In the genomic region with DNA sequence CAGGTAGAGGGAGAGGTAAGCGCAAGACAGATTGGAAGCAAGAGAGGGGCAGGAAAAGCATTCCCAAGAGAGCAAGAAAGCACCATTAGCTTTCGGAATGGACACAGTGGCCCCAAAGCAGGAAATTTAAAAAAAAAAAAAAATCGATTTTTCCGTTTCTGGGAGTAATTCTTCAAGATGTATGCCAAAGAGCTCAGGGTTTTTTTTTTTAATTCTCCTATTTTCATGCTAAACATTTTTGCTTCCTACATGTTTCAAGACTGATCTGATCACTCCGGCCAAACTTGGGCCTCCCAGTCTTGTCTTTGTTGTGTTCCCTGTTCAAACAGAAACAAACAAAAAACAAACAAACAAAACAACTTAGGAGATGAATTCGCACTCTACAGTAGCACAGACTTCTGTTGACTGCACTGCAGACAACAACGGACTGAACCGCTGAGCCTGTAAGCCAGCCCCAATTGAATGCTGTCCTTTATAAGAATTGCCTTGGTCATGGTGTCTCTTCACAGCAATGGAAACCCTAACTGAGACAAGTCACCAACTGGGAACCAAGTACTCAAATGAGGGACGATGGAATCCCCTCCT, we compare ENCODE assay signal across 8 mouse cellular contexts. TPM values are rescaled to one million over a fixed set of nuclear protein-coding genes. Genes with fewer than 3 reads are reported as not detected.
A peak's percentile ranks its signal among the peaks of the same experiment; 100 is the strongest.
DNase-seq lines count a peak whose midpoint lies in the region; ATAC-seq and TF ChIP-seq lines count a peak whose summit lies in the region.

No protein-coding gene starts in this region.

- no peak for ATAC-seq in megakaryocyte, adult 5-6 weeks (ENCODE audit: poor library complexity, severe bottlenecking)
- no peak for ATAC-seq in limb, embryonic 11.5 days (ENCODE audit: insufficient number of reproducible peaks, low FRiP score, low TSS enrichment, low read depth)

- WGBS in limb, embryonic 11.5 days: 52% methylated on average over 9 of the region's 9 CpGs
- WGBS in small intestine, adult 2 months: 17% methylated on average over 9 of the region's 9 CpGs

- H3K27me3 ChIP-seq in megakaryocyte, embryonic 14.5 days (replicated peaks): no peaks in the 10 kb centered on the region
- no peaks in the 10 kb centered on the region for H3K27me3 ChIP-seq in limb, embryonic 11.5 days (ENCODE audit: control insufficient read depth, insufficient read depth, low read length)
- no peaks in the 10 kb centered on the region for H3K27me3 ChIP-seq in small intestine, adult 2 months (ENCODE audit: control insufficient read depth, insufficient read depth, low read length)

- H3K4me3 ChIP-seq in megakaryocyte, embryonic 14.5 days (replicated peaks): peak overlapping the region; percentile 100
- H3K4me3 ChIP-seq in embryonic fibroblast, embryonic 13.5 days (ENCODE audit: insufficient read depth, low read length): peak overlapping the region; percentile 80
- peak overlapping the region; percentile 85 for H3K4me3 ChIP-seq in limb, embryonic 11.5 days (ENCODE audit: low read depth, low read length)
- peak overlapping the region; percentile 72 for H3K4me3 ChIP-seq in small intestine, adult 2 months (ENCODE audit: low read depth, low read length)

- peaks cover 28% of the 10 kb centered on the region for H3K4me1 ChIP-seq in megakaryocyte, embryonic 14.5 days
- no peaks in the 10 kb centered on the region for H3K4me1 ChIP-seq in embryonic fibroblast, embryonic 13.5 days (ENCODE audit: control insufficient read depth, insufficient read depth, low read length)
- peaks cover 2% of the 10 kb centered on the region; the same call in 1 of the 2 replicates for H3K4me1 ChIP-seq in limb, embryonic 11.5 days (ENCODE audit: control insufficient read depth, insufficient read depth, low read length)
- H3K4me1 ChIP-seq in small intestine, adult 2 months (ENCODE audit: control insufficient read depth, insufficient read depth, insufficient read length, low read length): peaks cover 15% of the 10 kb centered on the region; the same call in 1 of the 2 replicates

- peak overlapping the region; percentile 56 for H3K4me2 ChIP-seq in limb, embryonic 11.5 days (ENCODE audit: low read depth, severe bottlenecking)

- peak overlapping the region; percentile 67 for H3K9ac ChIP-seq in limb, embryonic 11.5 days (ENCODE audit: low read length)

- TF ChIP-seq POLR2A in embryonic fibroblast, embryonic 13.5 days (IDR thresholded peaks at IDR 0.05; ENCODE audit: low read depth, low read length): no peak
- no peak for TF ChIP-seq POLR2A in small intestine, adult 2 months (IDR thresholded peaks at IDR 0.05; ENCODE audit: low read depth, low read length)

- peak overlapping the region; percentile 32 for H3K27ac ChIP-seq in embryonic fibroblast, embryonic 13.5 days (ENCODE audit: insufficient read depth, low read length)
- H3K27ac ChIP-seq in limb, embryonic 11.5 days (replicated peaks; ENCODE audit: low read depth, low read length): no peak overlapping the region
- H3K27ac ChIP-seq in small intestine, adult 2 months (ENCODE audit: insufficient read depth, low read depth, low read length): peak overlapping the region; percentile 97

- H3K9me3 ChIP-seq in megakaryocyte, embryonic 14.5 days: peaks cover 7% of the 10 kb centered on the region
- H3K9me3 ChIP-seq in limb, embryonic 11.5 days (ENCODE audit: control insufficient read depth, low read length): no peaks in the 10 kb centered on the region

- peaks cover 57% of the 10 kb centered on the region for H3K36me3 ChIP-seq in megakaryocyte, embryonic 14.5 days (replicated peaks; ENCODE audit: low read length)
- H3K36me3 ChIP-seq in limb, embryonic 11.5 days (ENCODE audit: control insufficient read depth, insufficient read depth, low read length): no peaks in the 10 kb centered on the region
- peaks cover 14% of the 10 kb centered on the region for H3K36me3 ChIP-seq in small intestine, adult 2 months (ENCODE audit: control insufficient read depth, insufficient read depth, low read length)

- no peak for TF ChIP-seq CTCF in embryonic fibroblast, embryonic 13.5 days (IDR thresholded peaks at IDR 0.05; ENCODE audit: borderline replicate concordance, insufficient read depth, low read length)
- TF ChIP-seq CTCF in small intestine, adult 2 months (IDR thresholded peaks at IDR 0.05; ENCODE audit: extremely low read depth, insufficient read length, insufficient replicate concordance, low read depth, low read length): no peak

- intact Hi-C loops in gastrocnemius, postnatal 14 days (cut with DNase I; ENCODE audit: low total_unique reads): no loop called here

- no peak for DNase-seq in limb, embryonic 11.5 days (ENCODE audit: low spot score)
- DNase-seq in ovary, adult 18-20 months (ENCODE audit: low spot score): no peak
- DNase-seq in embryo, embryonic 10 days (ENCODE audit: low spot score): no peak
- no peak for DNase-seq in gastrocnemius, postnatal 14 days

RNA-seq across cellular contexts. Expression of a gene that starts 0.7 kb away (rescaled TPM):
- 0.95 and 5.6 TPM in 2 replicates for polyA plus RNA-seq in megakaryocyte, embryonic 14.5 days (2012; ENCODE audit: insufficient read depth, low replicate concordance)
- total RNA-seq in megakaryocyte, adult 5-6 weeks (2015): 18.4 and 25.3 TPM in 2 replicates
- total RNA-seq in megakaryocyte, adult 5-6 weeks (2017): 45.6 and 51.5 TPM in 2 replicates
- polyA plus RNA-seq in embryonic fibroblast, embryonic 13.5 days (2011; ENCODE audit: insufficient read length, low read depth, missing spikeins): 8.8 and 9.2 TPM in 2 replicates
- polyA plus RNA-seq in limb, embryonic 11.5 days (2014; fragmentation: Nextera tagmentation; extraction: Ambion mirVana): 1.7 and 2.7 TPM in 2 replicates
- 8.9 and 12.9 TPM in 2 replicates for polyA plus RNA-seq in small intestine, adult 2 months (2012; rRNA removed)
- total RNA-seq in gastrocnemius, postnatal 14 days (2021): 1 to 10 TPM; 2.9 to 3.7 TPM

RNA-seq across cellular contexts. Expression of a gene that starts 0.8 kb away (rescaled TPM):
- 0.97 and 6.3 TPM in 2 replicates for polyA plus RNA-seq in megakaryocyte, embryonic 14.5 days (2012; ENCODE audit: insufficient read depth, low replicate concordance)
- 3.7 and 5.8 TPM in 2 replicates for total RNA-seq in megakaryocyte, adult 5-6 weeks (2015)
- 3.8 and 4.8 TPM in 2 replicates for total RNA-seq in megakaryocyte, adult 5-6 weeks (2017)
- polyA plus RNA-seq in embryonic fibroblast, embryonic 13.5 days (2011; ENCODE audit: insufficient read length, low read depth, missing spikeins): 5.0 and 6.6 TPM in 2 replicates
- polyA plus RNA-seq in limb, embryonic 11.5 days (2014; fragmentation: Nextera tagmentation; extraction: Ambion mirVana): 9.0 and 10.3 TPM in 2 replicates
- 0.79 and 1.7 TPM in 2 replicates for polyA plus RNA-seq in small intestine, adult 2 months (2012; rRNA removed)
- 1 to 10 TPM; 1.7 to 2.1 TPM for total RNA-seq in gastrocnemius, postnatal 14 days (2021)

RNA-seq across cellular contexts. Expression of a gene that starts 45.5 kb away (rescaled TPM):
- 1.6 and 13.8 TPM in 2 replicates for polyA plus RNA-seq in megakaryocyte, embryonic 14.5 days (2012; ENCODE audit: insufficient read depth, low replicate concordance)
- total RNA-seq in megakaryocyte, adult 5-6 weeks (2015): 39.8 and 43.4 TPM in 2 replicates
- total RNA-seq in megakaryocyte, adult 5-6 weeks (2017): 26.8 and 37.1 TPM in 2 replicates
- polyA plus RNA-seq in embryonic fibroblast, embryonic 13.5 days (2011; ENCODE audit: insufficient read length, low read depth, missing spikeins): 197 and 210 TPM in 2 replicates
- polyA plus RNA-seq in limb, embryonic 11.5 days (2014; fragmentation: Nextera tagmentation; extraction: Ambion mirVana): 64.4 and 65.1 TPM in 2 replicates
- polyA plus RNA-seq in small intestine, adult 2 months (2012; rRNA removed): 21.3 and 42.5 TPM in 2 replicates
- total RNA-seq in gastrocnemius, postnatal 14 days (2021): 10 to 100 TPM; 15.9 to 17.0 TPM
